Mouse (Mus musculus): ENCODE measurements around the gene Cd4. TPM values are rescaled to one million over a fixed set of nuclear protein-coding genes. Genes with fewer than 3 reads are reported as not detected.

The Cd4 gene
- polyA plus RNA-seq (2015; fragmentation: Nextera tagmentation; extraction: Ambion mirVana): 0.15 TPM in 1 of 2 replicates, not detected in the other

GRCm38 (mm10) chr6:124887986-124888385 lies at the start of gene Cd4:
Gene Cd4, minus strand, starts transcription at chr6:124888221.
- no peak for ATAC-seq (replicated peaks)
- no peaks in the 10 kb centered on the region for H3K36me3 ChIP-seq
- no peak within 1 kb of the TSS for H3K27ac ChIP-seq (replicated peaks)
- no peaks in the 10 kb centered on the region for H3K9me3 ChIP-seq
- WGBS: 90% methylated on average over 9 of the region's 9 CpGs
- no peak within 1 kb of the TSS for H3K4me3 ChIP-seq
- H3K9ac ChIP-seq (replicated peaks): no peak within 1 kb of the TSS
- no peaks in the 10 kb centered on the region for H3K27me3 ChIP-seq
- H3K4me2 ChIP-seq (replicated peaks): no peak within 1 kb of the TSS
- H3K4me1 ChIP-seq: no peaks in the 10 kb centered on the region

GRCm38 (mm10) chr6:124937493-124937892 lies 49.5 kb upstream of the Cd4 start:
- WGBS: 86% methylated on average over 2 of the region's 2 CpGs

GRCm38 (mm10) chr6:124936681-124937080 lies 48.7 kb upstream of the Cd4 start:
- H3K9me3 ChIP-seq: no peaks in the 10 kb centered on the region
- H3K27me3 ChIP-seq: no peaks in the 10 kb centered on the region
- no peak overlapping the region for H3K4me3 ChIP-seq
- H3K36me3 ChIP-seq: peaks cover 47% of the 10 kb centered on the region
- no peak overlapping the region for H3K27ac ChIP-seq (replicated peaks)
- H3K4me2 ChIP-seq (replicated peaks): no peak overlapping the region
- no peak for ATAC-seq (replicated peaks)
- WGBS: 90% methylated on average over 1 of the region's 1 CpGs
- no peak overlapping the region for H3K9ac ChIP-seq (replicated peaks)
- H3K4me1 ChIP-seq: peaks cover 13% of the 10 kb centered on the region

More at GRCm38 (mm10) chr6:124937493-124937892, 49.5 kb upstream of the Cd4 start:
- Histone ChIP-seq H3K4me1 (peaks cover 6% of the 10 kb centered on the region), H3K36me3 (peaks cover 47% of the 10 kb centered on the region), H3K9me3 (no peaks in the 10 kb centered on the region), H3K4me2 (replicated peaks) (no peak overlapping the region), H3K27ac (replicated peaks) (no peak overlapping the region), H3K4me3 (no peak overlapping the region), H3K9ac (replicated peaks) (no peak overlapping the region), H3K27me3 (no peaks in the 10 kb centered on the region)
- ATAC-seq (replicated peaks): no peak

GRCm38 (mm10) chr6:124934670-124935069 lies 46.6 kb upstream of the Cd4 start:
- H3K9ac ChIP-seq (replicated peaks): 0 out of 2 replicates have a peak overlapping the region, but pooled peaks have one; percentile 4
- ATAC-seq (replicated peaks): no peak
- H3K9me3 ChIP-seq: no peaks in the 10 kb centered on the region
- no peak overlapping the region for H3K4me2 ChIP-seq (replicated peaks)
- H3K4me3 ChIP-seq: no peak overlapping the region
- peaks cover 47% of the 10 kb centered on the region for H3K36me3 ChIP-seq
- H3K27me3 ChIP-seq: no peaks in the 10 kb centered on the region
- H3K27ac ChIP-seq (replicated peaks): no peak overlapping the region
- H3K4me1 ChIP-seq: peaks cover 20% of the 10 kb centered on the region
- 89% methylated on average over 7 of the region's 7 CpGs for WGBS

- no peak overlapping the region for H3K4me2 ChIP-seq (replicated peaks)
- H3K27me3 ChIP-seq: no peaks in the 10 kb centered on the region
- peaks cover 20% of the 10 kb centered on the region for H3K4me1 ChIP-seq
- peaks cover 41% of the 10 kb centered on the region for H3K36me3 ChIP-seq
- 85% methylated on average over 3 of the region's 3 CpGs for WGBS
- no peak overlapping the region for H3K9ac ChIP-seq (replicated peaks)
- no peak for ATAC-seq (replicated peaks)
- H3K9me3 ChIP-seq: no peaks in the 10 kb centered on the region
- 0 out of 2 replicates have a peak overlapping the region, but pooled peaks have one; percentile 94 for H3K4me3 ChIP-seq
- H3K27ac ChIP-seq (replicated peaks): no peak overlapping the region
Measured at GRCm38 (mm10) chr6:124933127-124933526, 45.1 kb upstream of the Cd4 start.

- H3K27me3 ChIP-seq: no peaks in the 10 kb centered on the region
- H3K9ac ChIP-seq (replicated peaks): peak overlapping the region; percentile 99
- WGBS: 41% methylated on average over 12 of the region's 12 CpGs
- H3K4me1 ChIP-seq: peaks cover 20% of the 10 kb centered on the region
- H3K36me3 ChIP-seq: peaks cover 38% of the 10 kb centered on the region
- H3K27ac ChIP-seq (replicated peaks): peak overlapping the region; percentile 96
- H3K9me3 ChIP-seq: no peaks in the 10 kb centered on the region
- peak overlapping the region; percentile 94 for H3K4me3 ChIP-seq
- no peak for ATAC-seq (replicated peaks)
- H3K4me2 ChIP-seq (replicated peaks): peak overlapping the region; percentile 76
Measured at GRCm38 (mm10) chr6:124932314-124932695, 44.3 kb upstream of the Cd4 start.

GRCm38 (mm10) chr6:124931525-124932313 lies 43.7 kb upstream of the Cd4 start:
- peaks cover 35% of the 10 kb centered on the region for H3K36me3 ChIP-seq
- H3K9me3 ChIP-seq: no peaks in the 10 kb centered on the region
- peak overlapping the region; percentile 99 for H3K9ac ChIP-seq (replicated peaks)
- H3K27ac ChIP-seq (replicated peaks): peak overlapping the region; percentile 96
- peak overlapping the region; percentile 76 for H3K4me2 ChIP-seq (replicated peaks)
- H3K27me3 ChIP-seq: no peaks in the 10 kb centered on the region
- WGBS: 1% methylated on average over 48 of the region's 48 CpGs
- ATAC-seq (replicated peaks): peak; percentile 65
- peaks cover 20% of the 10 kb centered on the region for H3K4me1 ChIP-seq
- H3K4me3 ChIP-seq: peak overlapping the region; percentile 94

GRCm38 (mm10) chr6:124930754-124931524 lies 42.9 kb upstream of the Cd4 start, which contains the start of gene Mlf2:
Gene Mlf2, plus strand, starts transcription at chr6:124931386.
- peaks cover 27% of the 10 kb centered on the region for H3K36me3 ChIP-seq
- no peaks in the 10 kb centered on the region for H3K9me3 ChIP-seq
- peak; percentile 95 for ATAC-seq (replicated peaks)
- WGBS: under 1% methylated on average over 59 of the region's 64 CpGs
- no peaks in the 10 kb centered on the region for H3K27me3 ChIP-seq
- peak within 1 kb of the TSS; percentile 99 for H3K9ac ChIP-seq (replicated peaks)
- H3K4me3 ChIP-seq: peak within 1 kb of the TSS; percentile 94
- H3K27ac ChIP-seq (replicated peaks): peak within 1 kb of the TSS; percentile 96
- peak within 1 kb of the TSS; percentile 76 for H3K4me2 ChIP-seq (replicated peaks)
- H3K4me1 ChIP-seq: peaks cover 20% of the 10 kb centered on the region

- peak overlapping the region; percentile 99 for H3K9ac ChIP-seq (replicated peaks)
- WGBS: 26% methylated on average over 1 of the region's 1 CpGs
- no peaks in the 10 kb centered on the region for H3K27me3 ChIP-seq
- peak overlapping the region; percentile 48 for H3K4me2 ChIP-seq (replicated peaks)
- H3K36me3 ChIP-seq: peaks cover 20% of the 10 kb centered on the region
- peaks cover 20% of the 10 kb centered on the region for H3K4me1 ChIP-seq
- no peak for ATAC-seq (replicated peaks)
- H3K4me3 ChIP-seq: peak overlapping the region; percentile 94
- H3K9me3 ChIP-seq: no peaks in the 10 kb centered on the region
- H3K27ac ChIP-seq (replicated peaks): peak overlapping the region; percentile 96
Measured at GRCm38 (mm10) chr6:124930231-124930630, 42.2 kb upstream of the Cd4 start.

- Histone ChIP-seq H3K27ac (replicated peaks) (no peak overlapping the region), H3K4me1 (peaks cover 12% of the 10 kb centered on the region), H3K9ac (replicated peaks) (no peak overlapping the region), H3K4me2 (replicated peaks) (no peak overlapping the region), H3K4me3 (no peak overlapping the region), H3K36me3 (no peaks in the 10 kb centered on the region), H3K9me3 (no peaks in the 10 kb centered on the region), H3K27me3 (no peaks in the 10 kb centered on the region)
- no peak for ATAC-seq (replicated peaks)
- WGBS: 43% methylated on average over 5 of the region's 5 CpGs
Measured at GRCm38 (mm10) chr6:124925941-124926340, 37.9 kb upstream of the Cd4 start.

GRCm38 (mm10) chr6:124925173-124925793 lies 37.3 kb upstream of the Cd4 start:
- no peak overlapping the region for H3K9ac ChIP-seq (replicated peaks)
- no peaks in the 10 kb centered on the region for H3K27me3 ChIP-seq
- H3K9me3 ChIP-seq: no peaks in the 10 kb centered on the region
- H3K4me1 ChIP-seq: peaks cover 15% of the 10 kb centered on the region
- H3K27ac ChIP-seq (replicated peaks): no peak overlapping the region
- H3K4me3 ChIP-seq: no peak overlapping the region
- ATAC-seq (replicated peaks): no peak
- 38% methylated on average over 12 of the region's 12 CpGs for WGBS
- no peak overlapping the region for H3K4me2 ChIP-seq (replicated peaks)
- no peaks in the 10 kb centered on the region for H3K36me3 ChIP-seq

GRCm38 (mm10) chr6:124921539-124921938 lies 33.5 kb upstream of the Cd4 start:
- WGBS: 62% methylated on average over 4 of the region's 4 CpGs

More at GRCm38 (mm10) chr6:124921539-124921938, 33.5 kb upstream of the Cd4 start:
- Histone ChIP-seq H3K9ac (replicated peaks) (no peak overlapping the region), H3K4me3 (no peak overlapping the region), H3K9me3 (no peaks in the 10 kb centered on the region), H3K27ac (replicated peaks) (peak overlapping the region; percentile 100), H3K36me3 (no peaks in the 10 kb centered on the region), H3K4me2 (replicated peaks) (no peak overlapping the region), H3K27me3 (no peaks in the 10 kb centered on the region), H3K4me1 (peaks cover 29% of the 10 kb centered on the region)
- no peak for ATAC-seq (replicated peaks)

Data from forebrain, embryonic 15.5 days (tissue).